Mouse (Mus musculus) left cerebral cortex, adult 9 months (tissue): ENCODE measurements around the gene Csnk2a1.
A peak's percentile ranks its signal among the peaks of the same experiment; 100 is the strongest.
"Not testable (repeated sequence)": the region's sequence is repeated elsewhere in the genome, so short reads cannot be mapped to it uniquely, and the experiment has no call there.

Experiments
- DNase-seq, 2 experiments: peaks; one replicate each; pipeline ENCODE4 v3.0.0; 2022; ENCODE audit warnings: low spot score in 2 of 2

Csnk2a1 gene

DNA sequence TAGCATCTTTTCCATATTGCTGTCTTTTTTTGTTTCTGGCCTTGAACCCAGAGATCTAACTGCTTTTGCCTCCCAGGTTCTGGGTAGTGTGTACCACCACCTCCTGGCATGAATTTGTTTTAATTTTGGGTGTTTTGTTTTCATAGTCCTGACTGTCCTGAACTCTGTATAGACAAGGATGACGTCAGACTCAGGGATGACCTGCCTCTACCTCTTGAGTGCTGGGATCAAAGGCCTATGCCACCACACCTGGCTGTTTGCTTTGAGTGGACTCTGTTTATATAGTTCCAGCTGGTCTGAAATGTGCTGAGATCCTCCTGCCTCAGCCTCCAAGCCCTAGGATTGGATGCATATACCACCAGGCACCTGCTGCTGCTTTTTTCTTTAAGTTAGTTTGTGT lies 11.3 kb downstream of the Csnk2a1 start:
- DNase-seq, result no peak

DNA sequence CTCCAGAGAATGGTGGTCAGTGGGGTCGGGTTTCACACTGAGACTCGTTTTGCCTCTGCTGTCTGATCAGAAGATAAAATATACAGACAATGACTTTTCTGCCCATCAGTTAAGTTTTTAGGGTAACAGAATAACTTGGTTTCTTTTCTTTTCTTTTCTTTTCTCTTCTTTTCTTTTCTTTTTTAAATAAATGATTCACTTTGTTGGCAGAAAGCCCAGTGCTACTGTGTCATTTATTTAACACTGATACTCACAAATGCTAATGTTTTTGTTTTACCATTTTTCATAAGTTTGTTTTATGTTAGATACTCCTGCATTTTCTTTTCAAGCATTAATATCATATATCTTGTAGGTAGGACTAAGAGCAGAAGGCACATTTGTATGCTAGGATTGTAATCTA lies 13.9 kb downstream of the Csnk2a1 start:
- no peak for DNase-seq

DNA sequence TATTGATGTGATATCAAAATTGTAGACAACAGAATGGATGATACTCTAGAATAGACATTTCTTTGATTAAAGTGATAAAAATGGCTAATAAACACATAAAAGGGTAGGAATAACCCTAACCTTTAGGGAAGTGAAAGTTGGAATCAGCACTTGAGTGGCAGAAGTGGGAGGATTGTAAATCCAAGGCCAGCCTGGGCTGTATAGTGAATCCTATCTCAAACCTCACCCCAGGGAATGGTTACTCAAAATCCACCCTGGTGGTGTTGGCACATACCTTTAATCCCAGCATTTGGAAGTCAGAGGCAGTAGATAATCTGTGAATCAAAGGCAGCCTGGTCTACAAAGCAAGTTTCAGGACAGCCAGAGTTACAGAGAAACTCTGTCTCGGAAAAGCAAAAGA lies 20.6 kb downstream of the Csnk2a1 start:
- no peak for DNase-seq

DNA sequence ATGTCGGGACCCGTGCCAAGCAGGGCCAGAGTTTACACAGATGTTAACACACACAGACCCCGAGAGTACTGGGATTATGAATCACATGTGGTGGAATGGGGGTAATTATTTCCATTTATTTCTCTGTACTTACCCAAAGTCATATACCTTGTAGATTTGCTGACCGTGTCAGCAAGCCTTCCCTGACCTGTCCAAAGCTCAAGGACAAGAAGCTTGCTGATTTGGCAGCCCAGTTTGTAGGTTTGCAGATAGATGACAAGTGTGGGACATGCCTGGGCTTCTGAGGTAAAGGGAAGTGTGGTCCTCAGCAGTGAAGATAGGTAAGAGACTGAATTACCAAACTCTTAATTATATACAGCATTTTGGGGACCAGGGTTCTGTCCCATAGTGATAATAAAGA lies 23.9 kb downstream of the Csnk2a1 start:
- no peak for DNase-seq

DNA sequence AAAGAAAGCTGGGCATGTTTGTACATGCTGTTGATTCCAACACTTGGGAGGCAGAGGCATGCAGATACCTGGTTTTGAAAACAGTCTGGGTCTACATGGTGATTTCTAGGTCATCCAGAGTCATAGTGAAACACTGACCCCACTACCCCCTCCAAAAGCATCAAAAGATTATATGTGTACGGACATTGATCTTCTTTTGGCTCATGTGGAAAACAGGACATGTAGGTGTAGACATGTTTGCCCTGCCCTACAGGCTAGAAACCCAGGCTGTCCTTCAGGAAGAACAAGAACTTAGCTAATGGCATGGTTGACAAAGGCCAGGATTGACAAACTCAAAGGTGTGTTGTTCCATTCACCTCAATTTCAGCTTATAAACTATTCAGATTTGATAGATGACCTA lies 33.1 kb downstream of the Csnk2a1 start:
- no peak for DNase-seq

DNA sequence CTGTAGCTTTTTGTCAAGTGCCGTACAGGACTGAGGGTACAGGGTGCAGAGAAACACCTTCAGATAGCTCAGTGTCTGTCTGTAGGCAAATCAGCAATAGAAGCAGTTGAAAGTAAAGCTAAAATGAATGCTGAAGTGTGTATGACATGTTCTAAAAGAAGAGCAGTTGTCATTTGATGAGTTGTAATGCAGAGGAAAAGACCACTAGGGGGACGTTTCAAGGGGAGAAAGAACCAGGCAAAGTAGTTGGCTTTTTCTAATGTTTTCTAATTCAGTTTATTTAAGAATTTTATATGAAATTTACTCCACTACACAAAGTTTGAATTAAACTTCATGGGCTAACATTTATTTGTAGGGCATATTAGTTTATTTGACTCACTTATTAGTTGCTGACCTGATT lies 47.0 kb downstream of the Csnk2a1 start:
- DNase-seq, result no peak

DNA sequence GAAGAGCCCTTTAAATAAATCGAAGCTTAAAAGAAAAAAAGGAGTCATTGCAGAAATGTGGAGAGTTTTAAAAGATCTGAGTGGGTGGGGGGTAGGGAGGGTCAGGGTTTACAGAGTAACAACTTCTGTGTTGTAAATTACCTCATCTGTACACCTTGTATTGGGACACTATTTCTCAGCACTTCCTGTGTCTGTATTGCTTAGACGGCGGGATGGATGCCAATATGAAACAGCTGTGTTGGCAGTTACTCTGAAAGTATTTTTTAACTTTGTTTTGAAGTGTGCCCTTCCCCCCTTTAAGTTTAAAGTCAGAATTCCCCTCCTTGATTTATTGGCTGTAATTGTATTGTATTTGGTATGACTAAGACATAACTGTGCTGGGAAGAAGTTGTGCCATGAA lies 54.8 kb downstream of the Csnk2a1 start:
- DNase-seq, result no peak

DNA sequence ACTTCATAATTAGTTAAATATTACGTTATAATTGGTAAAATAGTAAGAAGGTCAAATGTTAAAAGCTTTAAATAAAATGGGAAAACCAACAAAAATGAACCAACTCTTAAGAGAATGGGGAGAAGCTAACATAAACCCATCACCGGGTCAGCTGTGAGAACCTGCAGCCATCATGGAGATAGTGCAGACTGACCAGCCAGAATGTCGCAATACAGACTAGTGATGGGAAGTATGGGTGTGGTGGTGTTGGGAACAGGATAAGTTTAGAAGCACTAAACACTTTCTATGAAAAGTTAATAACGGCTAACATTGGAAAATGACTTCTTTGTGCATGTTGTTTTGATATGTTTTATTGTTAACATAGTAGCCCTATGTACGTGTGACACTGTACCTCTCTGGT lies 60.9 kb downstream of the Csnk2a1 start:
- DNase-seq, result no peak

DNA sequence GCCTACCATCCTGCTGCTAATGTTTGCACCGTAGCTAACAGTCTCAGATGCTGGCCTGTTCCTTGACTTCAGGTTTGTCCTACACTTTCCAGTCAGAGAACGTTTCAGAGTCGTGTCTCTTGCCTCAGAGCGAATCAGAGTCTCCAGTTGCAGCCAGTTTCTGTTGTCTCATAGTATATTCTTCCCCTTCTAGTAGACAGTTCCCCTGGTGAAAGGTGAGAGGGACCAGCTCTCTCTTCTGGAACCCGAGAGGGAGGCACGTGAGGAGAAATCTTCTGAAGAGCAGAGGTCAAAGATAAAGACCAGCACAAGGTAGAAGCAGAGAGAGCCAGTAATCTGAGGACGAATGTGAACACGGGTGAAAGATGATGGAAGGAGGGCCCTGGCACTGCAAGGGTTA lies 61.4 kb downstream of the Csnk2a1 start:
- no peak for DNase-seq

DNA sequence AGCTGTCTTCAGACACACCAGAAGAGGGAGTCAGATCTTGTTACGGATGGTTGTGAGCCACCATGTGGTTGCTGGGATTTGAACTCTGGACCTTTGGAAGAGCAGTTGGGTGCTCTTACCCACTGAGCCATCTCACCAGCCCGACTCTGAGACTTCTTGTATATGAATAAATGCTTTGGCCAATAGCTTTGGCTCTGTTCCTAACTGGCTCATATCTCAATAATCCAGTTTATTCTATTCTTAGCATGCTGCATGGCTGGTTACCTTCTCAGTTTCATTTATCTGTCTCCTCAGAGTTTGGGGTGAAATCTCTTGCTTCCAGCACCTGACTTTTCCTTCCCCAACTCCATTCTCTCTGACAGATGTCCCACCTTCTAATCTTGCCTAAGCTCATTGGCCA lies 63.0 kb downstream of the Csnk2a1 start:
- DNase-seq, result not testable (repeated sequence)

DNA sequence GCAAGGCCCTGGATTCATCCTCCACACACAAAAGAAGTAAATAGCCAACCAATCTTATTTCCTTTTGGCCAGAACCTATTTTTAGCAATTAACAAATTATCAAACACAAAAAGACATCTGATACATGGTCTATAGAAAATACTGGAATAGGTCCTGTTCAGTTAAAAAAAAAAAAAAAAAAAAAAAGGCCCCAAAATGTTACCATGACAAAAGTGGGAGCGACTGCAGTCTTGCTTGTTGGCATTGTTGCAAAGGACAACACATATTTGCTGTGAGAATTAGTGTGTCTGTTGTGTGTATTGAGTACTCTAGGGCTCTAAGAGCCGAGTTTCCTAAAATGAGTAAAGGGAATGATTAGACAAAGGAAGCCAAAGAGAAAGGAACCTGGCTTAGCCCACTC lies 65.8 kb downstream of the Csnk2a1 start:
- no peak for DNase-seq

DNA sequence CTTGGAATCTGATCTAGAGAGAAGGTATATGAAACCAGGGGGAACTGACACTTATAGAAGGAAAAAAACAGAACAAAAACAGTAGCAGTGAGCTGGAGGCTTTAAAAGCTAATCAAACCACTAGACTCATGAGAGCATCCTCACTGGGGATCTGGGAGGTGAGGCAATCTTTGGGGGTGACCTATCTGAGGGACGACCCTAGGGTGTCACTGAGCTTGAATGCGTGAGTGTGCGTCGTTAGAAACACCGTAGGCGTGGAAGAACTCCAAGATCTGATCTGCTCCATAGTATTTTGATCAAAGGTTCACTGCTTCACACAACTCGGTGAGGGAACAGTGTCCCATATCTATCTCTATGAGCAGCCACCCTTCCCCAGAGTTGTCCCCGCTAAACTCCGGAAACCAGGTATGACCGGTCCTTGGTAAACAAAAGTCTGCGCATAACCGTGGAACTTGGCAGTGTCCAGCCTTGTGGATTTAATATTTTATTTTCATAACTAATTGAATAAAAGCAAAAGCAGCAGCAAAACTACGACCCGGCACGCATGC lies 66.6 kb downstream of the Csnk2a1 start:
- no peak for DNase-seq

DNA sequence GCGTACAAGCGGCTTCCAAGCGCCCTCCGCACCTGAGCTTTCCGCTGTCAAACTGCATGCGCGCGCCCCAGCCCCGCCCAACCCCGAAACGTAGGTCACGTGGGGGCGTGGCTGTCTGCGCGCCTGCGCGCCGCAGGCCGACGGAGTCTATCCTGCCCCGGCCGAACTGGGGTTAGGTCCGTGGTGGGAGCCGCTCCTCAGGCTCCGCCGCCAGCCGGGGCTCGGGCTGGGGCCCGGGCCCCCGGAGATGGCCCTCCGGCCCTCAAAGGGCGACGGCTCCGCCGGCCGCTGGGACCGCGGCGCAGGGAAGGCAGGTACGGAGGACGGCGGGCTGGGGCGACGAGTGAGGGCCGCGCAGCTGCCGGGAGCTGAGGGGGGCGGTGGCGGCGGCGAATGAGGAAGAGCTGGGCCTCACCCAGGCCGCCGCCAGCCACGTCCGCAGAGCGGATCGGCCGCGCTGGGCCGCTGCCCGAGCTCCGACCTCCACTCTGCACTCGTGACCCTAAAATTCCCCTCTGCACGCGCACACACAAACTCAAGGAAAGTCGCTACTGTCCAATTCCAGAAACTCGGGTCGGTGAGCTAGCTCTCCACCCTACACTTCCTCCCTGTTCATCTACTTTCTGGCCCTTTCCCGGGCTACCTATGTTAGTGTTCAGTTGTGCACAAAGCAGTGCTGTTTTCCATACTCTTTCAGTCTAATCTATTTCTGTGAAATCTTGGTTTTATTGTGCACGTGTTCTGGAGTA lies 67.3 kb downstream of the Csnk2a1 start, which contains the start of gene Tbc1d20:
Tbc1d20 (plus strand) TSS at position 102 of the 749 bp plus-strand sequence.
- DNase-seq, result peak; percentile 78 to 85

DNA sequence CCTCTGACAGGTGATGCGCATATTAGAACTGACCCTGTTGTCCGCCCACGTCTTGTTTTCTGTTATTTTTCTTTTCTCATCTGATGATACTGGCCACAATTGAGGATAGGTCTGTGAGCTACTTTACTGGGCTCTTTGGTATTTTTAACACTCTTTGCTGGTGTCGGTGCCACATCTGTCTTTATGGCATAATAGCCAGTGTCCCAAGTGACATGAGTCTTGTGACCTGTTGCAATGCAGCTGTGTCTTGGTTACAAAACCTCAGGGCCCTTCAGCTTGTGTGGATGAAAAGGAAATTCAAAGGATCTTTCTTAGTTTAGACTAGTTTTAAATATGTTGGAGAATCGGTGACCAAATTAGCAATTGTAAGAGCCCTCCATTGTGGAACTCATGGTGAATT lies 67.9 kb downstream of the Csnk2a1 start:
- DNase-seq, result no peak

DNA sequence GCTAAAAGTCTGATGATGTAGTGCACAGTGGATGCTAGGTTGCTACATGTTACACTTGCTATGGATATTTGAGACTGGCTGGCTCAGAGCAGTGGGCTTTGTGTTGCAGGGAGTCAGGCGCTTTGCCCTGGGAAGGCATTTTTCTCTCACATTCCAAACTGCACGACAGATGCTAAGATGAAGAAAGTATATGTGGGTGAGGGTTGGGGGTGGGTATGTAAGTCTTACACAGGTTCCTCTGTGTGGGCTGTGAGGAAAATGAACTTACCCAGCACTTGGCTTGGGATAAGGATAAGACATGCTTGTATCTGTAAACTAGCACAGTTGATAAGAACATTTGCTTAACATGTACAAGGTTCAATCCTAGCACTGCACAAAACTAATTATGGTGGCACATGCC lies 76.2 kb downstream of the Csnk2a1 start:
- DNase-seq, result peak in 1 of 2 experiments; percentile 29

DNA sequence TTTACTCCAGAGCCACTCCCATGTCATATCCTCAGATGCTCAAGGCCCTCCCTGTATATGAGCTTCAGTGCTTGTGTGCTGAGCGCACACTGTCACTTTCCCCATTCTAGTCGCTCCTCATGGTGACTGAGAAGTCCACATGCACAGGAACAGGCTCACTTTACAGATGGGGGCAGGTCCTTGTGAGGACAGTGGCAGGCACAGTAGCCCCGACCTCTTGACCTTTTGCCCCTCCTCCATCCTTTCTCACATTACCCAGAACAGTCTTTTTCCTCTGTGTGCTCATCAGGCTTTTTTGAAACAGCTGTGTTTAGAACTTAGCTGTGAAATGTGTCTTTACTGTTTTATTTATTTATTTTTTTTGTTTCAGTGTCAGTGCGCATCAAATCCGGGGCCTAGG lies 77.1 kb downstream of the Csnk2a1 start:
- DNase-seq, result no peak

DNA sequence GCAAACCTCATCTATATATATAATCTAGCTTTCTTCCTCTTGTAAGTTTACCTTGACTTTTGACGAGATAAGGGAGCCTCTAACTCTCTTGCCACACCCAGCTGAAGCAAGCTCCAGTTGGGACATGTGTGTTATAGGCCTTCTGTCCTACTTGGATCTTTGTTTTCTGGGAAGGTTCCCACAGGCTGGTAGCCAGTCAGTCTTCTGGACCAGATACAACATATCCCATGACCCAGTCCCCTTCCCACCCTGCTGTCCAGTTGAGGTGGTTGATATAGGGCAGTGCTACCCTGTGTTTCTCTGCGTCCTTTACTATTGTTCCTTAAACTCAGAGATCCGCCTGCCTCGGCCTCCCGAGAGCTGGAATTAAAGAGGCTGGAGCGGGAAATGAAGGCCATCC lies 78.8 kb downstream of the Csnk2a1 start:
- no peak for DNase-seq

DNA sequence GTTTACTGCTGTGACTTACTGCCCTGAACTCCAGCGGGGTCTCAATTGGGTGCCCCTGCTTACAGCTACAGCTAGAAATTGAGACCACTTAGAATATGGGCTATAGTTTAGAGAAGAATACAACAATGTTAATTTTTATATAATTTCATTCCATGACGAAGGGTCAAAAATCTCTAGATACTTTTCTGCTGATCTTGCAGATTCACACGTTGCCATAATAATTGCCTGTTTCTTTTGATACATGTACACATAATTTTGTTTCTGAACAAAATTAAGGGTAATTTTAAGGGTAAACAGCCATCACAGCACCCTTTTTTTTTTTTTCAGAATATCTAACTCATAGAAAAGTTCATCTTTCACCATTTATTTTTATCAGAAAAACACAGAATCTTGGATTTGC lies 80.5 kb downstream of the Csnk2a1 start:
- no peak for DNase-seq

DNA sequence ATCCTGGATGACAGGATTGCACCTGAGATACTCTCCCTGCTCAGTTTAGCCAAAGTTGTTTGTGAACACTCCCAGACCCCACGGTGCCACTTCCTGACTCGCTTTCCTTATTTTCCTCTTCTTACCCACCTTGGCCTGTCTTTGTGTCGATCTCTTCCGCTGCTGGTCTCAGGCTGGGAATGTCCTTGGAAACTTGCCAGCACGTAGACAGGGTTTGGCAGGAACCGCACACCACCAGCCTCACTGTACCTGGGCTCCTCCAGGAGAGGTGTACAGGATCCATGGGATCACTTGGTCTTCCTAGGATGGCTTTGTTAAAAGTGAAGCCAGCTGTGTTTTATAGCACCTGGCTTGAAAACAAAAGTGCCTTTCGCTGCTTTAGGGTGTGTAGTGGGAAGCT lies 86.4 kb downstream of the Csnk2a1 start:
- DNase-seq, result no peak

DNA sequence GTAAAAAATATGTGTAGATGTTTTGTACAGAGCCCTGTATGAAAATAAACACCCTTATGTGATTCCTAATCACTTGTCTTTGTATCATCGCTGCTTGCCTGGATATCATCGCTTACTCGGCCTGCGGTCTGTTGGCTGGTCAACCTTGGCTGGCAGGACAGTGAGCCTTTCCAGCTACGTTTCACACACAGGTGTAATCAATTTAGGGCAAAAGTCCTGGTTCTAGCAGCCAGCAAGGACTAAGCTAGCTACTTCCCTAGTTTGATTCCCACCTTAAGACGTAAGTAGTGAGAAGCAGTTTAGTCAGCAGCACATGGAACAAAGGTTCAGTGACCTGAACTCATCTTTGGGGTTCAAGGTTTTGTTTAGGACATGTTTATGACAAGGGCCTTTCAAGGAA lies 87.3 kb downstream of the Csnk2a1 start:
- no peak for DNase-seq

DNA sequence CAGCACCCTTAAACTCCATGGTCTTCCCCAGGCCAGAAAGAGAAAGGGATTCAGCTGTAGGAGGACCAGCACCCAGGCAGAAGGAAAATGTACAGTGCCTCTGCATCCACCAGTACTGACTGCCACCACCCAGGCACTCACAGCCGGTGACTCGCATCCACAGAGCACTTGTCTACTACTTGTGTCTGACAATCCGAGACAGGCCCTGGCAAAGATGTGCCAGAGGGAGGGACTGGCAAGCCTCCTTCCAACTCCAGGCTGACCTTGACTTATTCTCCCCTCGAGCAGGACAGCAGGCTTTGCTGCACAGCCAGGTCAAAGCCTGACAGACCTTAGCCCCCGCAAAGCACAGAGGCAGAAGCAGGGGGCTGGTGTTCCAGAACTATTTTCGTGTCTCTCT lies 90.4 kb downstream of the Csnk2a1 start:
- no peak for DNase-seq

DNA sequence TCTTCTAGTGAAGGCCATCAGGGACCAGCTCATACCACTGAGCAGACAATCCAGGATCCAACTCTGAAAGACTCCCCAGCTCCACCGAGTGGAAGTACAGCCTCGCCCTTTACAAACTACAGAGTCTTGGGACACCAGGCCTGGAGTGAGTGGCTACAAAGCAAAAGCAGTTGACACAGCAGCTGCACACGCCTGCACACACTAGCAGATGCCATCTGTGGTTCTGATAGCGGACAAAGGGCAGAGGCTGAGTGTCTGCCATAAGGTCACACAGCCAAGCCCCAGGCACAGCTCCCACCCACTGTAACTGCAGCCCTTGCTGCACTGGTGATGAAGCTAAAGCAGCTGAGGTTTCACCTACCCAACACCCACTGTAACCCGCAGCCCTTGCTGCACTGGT lies 94.9 kb downstream of the Csnk2a1 start:
- no peak for DNase-seq

DNA sequence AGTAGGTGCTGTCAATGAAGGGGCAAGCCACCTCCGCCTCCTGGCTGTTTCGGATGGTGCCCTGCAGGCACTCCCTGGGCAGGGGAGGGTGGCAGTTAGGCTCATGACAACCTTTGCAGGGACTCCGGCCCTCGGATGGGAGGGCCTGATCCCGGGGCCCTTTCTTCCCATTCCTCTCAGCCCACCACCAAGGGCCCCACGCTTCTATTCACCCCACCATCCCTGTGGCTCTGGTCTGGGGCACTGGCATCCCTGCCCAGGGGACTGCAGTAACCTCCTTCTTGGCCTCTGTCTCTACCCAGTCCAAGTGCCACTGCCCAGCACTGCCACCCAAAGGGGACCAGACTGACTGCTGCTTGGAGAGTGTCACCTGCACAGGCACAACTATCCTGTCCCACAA lies 95.6 kb downstream of the Csnk2a1 start:
- DNase-seq, result no peak

DNA sequence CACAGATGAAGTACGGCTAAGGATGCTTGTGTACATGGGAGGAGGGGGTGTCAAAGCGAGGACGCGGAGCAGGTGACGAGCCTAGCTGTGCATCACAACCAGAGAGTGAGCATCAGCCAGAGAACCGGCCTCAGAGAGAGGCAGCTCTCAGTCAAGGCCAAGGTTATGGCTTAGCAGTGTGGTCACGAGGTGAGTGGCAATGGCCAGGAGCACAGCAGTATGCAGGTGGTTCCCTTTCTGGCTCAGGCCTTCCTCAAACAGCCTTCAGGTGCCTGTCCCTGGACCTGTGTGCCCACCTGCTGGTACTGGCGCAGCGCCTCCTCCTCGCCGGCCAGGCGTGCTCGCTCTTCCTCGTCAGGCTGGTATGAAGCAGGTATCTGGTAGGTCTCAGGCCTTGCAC lies 97.3 kb downstream of the Csnk2a1 start:
- no peak for DNase-seq
